Mouse (Mus musculus) large intestine, adult 2 months (tissue): ENCODE measurements around the gene Sdhb. TPM values are rescaled to one million over a fixed set of nuclear protein-coding genes. Genes with fewer than 3 reads are reported as not detected.

Experiments
- DNase-seq: peaks from one replicate; pipeline ENCODE4 v3.0.0-alpha.2; 2012; ENCODE audit warnings: low read depth, low spot score
- WGBS: fragments of 180-500 bp; shearing (Covaris S2); methylation state at CpG from one replicate; pipeline ENCODE4 v1.1.7; 2018; 5-methylcytosine and 5-hydroxymethylcytosine counted together
- polyA plus RNA-seq: library from polyadenylated mRNA; depleted of rRNA; stranded (reverse); fragments of >200 nt; gene quantifications from 2 replicates; pipeline ENCODE4 v1.2.3, GENCODE M21; 2012

The Sdhb gene
- polyA plus RNA-seq, 1 experiment, result 328 TPM

- DNase-seq, result no peak
- WGBS, result 73% methylated on average over 12 of the region's 12 CpGs
These were observed 13.2 kb upstream of the Sdhb start for GRCm38 (mm10) chr4:140947487-140948440.

- WGBS, result 60% methylated on average over 6 of the region's 6 CpGs
- DNase-seq, result no peak
These were observed 12.5 kb upstream of the Sdhb start for GRCm38 (mm10) chr4:140948481-140948880.

- 89% methylated on average over 8 of the region's 8 CpGs for WGBS
- DNase-seq, result no peak
These were observed 12.0 kb upstream of the Sdhb start for GRCm38 (mm10) chr4:140949052-140949451.

GRCm38 (mm10) chr4:140949616-140950015 lies 11.4 kb upstream of the Sdhb start:
- 76% methylated on average over 16 of the region's 16 CpGs for WGBS
- no peak for DNase-seq

- WGBS, result 77% methylated on average over 3 of the region's 3 CpGs
- no peak for DNase-seq
These were observed 10.4 kb upstream of the Sdhb start for GRCm38 (mm10) chr4:140950574-140950973.

- no peak for DNase-seq
- WGBS, result 52% methylated on average over 18 of the region's 18 CpGs
These were observed 9.0 kb upstream of the Sdhb start for GRCm38 (mm10) chr4:140951861-140952641.

GRCm38 (mm10) chr4:140957131-140957702 lies 3.8 kb upstream of the Sdhb start:
- 37% methylated on average over 17 of the region's 17 CpGs for WGBS
- no peak for DNase-seq

GRCm38 (mm10) chr4:140957725-140958124 lies 3.3 kb upstream of the Sdhb start:
- no peak for DNase-seq
- 6% methylated on average over 13 of the region's 13 CpGs for WGBS

- 53% methylated on average over 6 of the region's 6 CpGs for WGBS
- no peak for DNase-seq
These were observed 2.7 kb upstream of the Sdhb start for GRCm38 (mm10) chr4:140958319-140958718.

- WGBS, result 84% methylated on average over 7 of the region's 7 CpGs
- no peak for DNase-seq
These were observed 1.8 kb upstream of the Sdhb start for GRCm38 (mm10) chr4:140959128-140959679.

- DNase-seq, result no peak
- WGBS, result 86% methylated on average over 10 of the region's 10 CpGs
These were observed 1.1 kb upstream of the Sdhb start for GRCm38 (mm10) chr4:140959715-140960479.

- DNase-seq, result no peak
- WGBS, result under 1% methylated on average over 38 of the region's 38 CpGs
These were observed 634 bp downstream of the Sdhb start for GRCm38 (mm10) chr4:140961467-140962206.

- WGBS, result 43% methylated on average over 8 of the region's 8 CpGs
- DNase-seq, result no peak
These were observed 1.4 kb downstream of the Sdhb start for GRCm38 (mm10) chr4:140962207-140962909.

- WGBS, result 17% methylated on average over 5 of the region's 5 CpGs
- peak; percentile 81 for DNase-seq
These were observed 1.9 kb downstream of the Sdhb start for GRCm38 (mm10) chr4:140962950-140963349.

- whole genome bisulfite sequencing, result 63% methylated on average over 9 of the region's 9 CpGs
- no peak for DNase-seq
These were observed 3.1 kb downstream of the Sdhb start for GRCm38 (mm10) chr4:140963941-140964597.

GRCm38 (mm10) chr4:140964620-140965019 lies 3.6 kb downstream of the Sdhb start:
- no peak for DNase-seq
- WGBS, result 14% methylated on average over 7 of the region's 7 CpGs

GRCm38 (mm10) chr4:140967386-140968159 lies 6.6 kb downstream of the Sdhb start:
- 75% methylated on average over 11 of the region's 11 CpGs for WGBS

More at GRCm38 (mm10) chr4:140967386-140968159, 6.6 kb downstream of the Sdhb start:
- no peak for DNase-seq
